Mouse (Mus musculus) hindbrain, embryonic 12.5 days (tissue): ENCODE results near the gene Nr6a1. TPM values are rescaled to one million over a fixed set of nuclear protein-coding genes. Genes with fewer than 3 reads are reported as not detected.

Experiments
- ATAC-seq: fragments of 200-750 bp; cut with Nextera tagmentation; 2 replicates; pipeline ENCODE4 v1.8.0; 2017; ENCODE audit warnings: moderate TSS enrichment; ENCODE audit not compliant: low FRiP score
- H3K27ac ChIP-seq: fragments of 300-500 bp; sonication (generic); 2 replicates; pipeline ENCODE4 v1.5.1; 2016; ENCODE audit warnings: mild to moderate bottlenecking
- H3K27me3 ChIP-seq: fragments of 300-500 bp; sonication (generic); 2 replicates; pipeline ENCODE4 v1.6.1; 2016; ENCODE audit warnings: mild to moderate bottlenecking
- H3K36me3 ChIP-seq: fragments of 300-500 bp; sonication (generic); 2 replicates; pipeline ENCODE4 v1.6.1; 2016; ENCODE audit warnings: mild to moderate bottlenecking
- H3K4me1 ChIP-seq: fragments of 300-500 bp; sonication (generic); 2 replicates; pipeline ENCODE4 v1.6.1; 2016
- H3K4me2 ChIP-seq: fragments of 300-500 bp; sonication (generic); replicated peaks from 2 replicates; pipeline ENCODE4 v1.6.1; 2016; ENCODE audit warnings: mild to moderate bottlenecking
- H3K4me3 ChIP-seq: fragments of 300-500 bp; sonication (generic); 2 replicates; pipeline ENCODE4 v1.5.1; 2016; ENCODE audit warnings: mild to moderate bottlenecking
- H3K9ac ChIP-seq: fragments of 300-500 bp; sonication (generic); 2 replicates; pipeline ENCODE4 v1.6.1; 2016; ENCODE audit warnings: mild to moderate bottlenecking, moderate library complexity
- H3K9me3 ChIP-seq: fragments of 300-500 bp; sonication (generic); replicated peaks from 2 replicates; pipeline ENCODE4 v1.6.1; 2016; ENCODE audit warnings: mild to moderate bottlenecking
- WGBS: fragments of 180-500 bp; shearing (Covaris S2); methylation state at CpG from one replicate; pipeline ENCODE4 v1.1.7; 2016; 5-methylcytosine and 5-hydroxymethylcytosine counted together
- polyA plus RNA-seq: library from polyadenylated mRNA; unstranded; fragments of >200 nt; fragmentation: Nextera tagmentation; extraction: Ambion mirVana; gene quantifications from 2 replicates; pipeline ENCODE4 v1.2.1, GENCODE M21; 2016

Nr6a1 gene
- polyA plus RNA-seq, 1 experiment from 2014 or later, result 3.8 TPM

- no peak overlapping the region for H3K4me2 ChIP-seq
- no peak overlapping the region for H3K9ac ChIP-seq
- H3K36me3 ChIP-seq, result no peaks in the 10 kb centered on the region
- peaks cover 20% of the 10 kb centered on the region for H3K4me1 ChIP-seq
- no peak for ATAC-seq
- 56% methylated on average over 5 of the region's 5 CpGs for WGBS
- H3K27me3 ChIP-seq, result peaks cover 3% of the 10 kb centered on the region; the same call in 1 of the 2 replicates
- H3K4me3 ChIP-seq, result no peak overlapping the region
- H3K27ac ChIP-seq, result 0 out of 2 replicates have a peak overlapping the region, but pooled peaks have one; percentile 1
- no peaks in the 10 kb centered on the region for H3K9me3 ChIP-seq
These were observed 7.4 kb upstream of the Nr6a1 start for GRCm38 (mm10) chr2:38934936-38935335.

- Histone ChIP-seq H3K4me2 (no peak overlapping the region), H3K36me3 (no peaks in the 10 kb centered on the region)
- ATAC-seq, result no peak
These were observed 6.4 kb upstream of the Nr6a1 start for GRCm38 (mm10) chr2:38933931-38934330.

GRCm38 (mm10) chr2:38931851-38932667, 4.6 kb upstream of the Nr6a1 start, which contains the start of gene Olfml2a:
Gene Olfml2a (plus strand): TSS chr2:38931978.
- Histone ChIP-seq H3K9me3 (no peaks in the 10 kb centered on the region), H3K4me1 (peaks cover 20% of the 10 kb centered on the region), H3K4me3 (peak within 1 kb of the TSS; percentile 40), H3K27me3 (peaks cover 3% of the 10 kb centered on the region; the same call in 1 of the 2 replicates), H3K4me2 (peak within 1 kb of the TSS; percentile 80), H3K27ac (no peak within 1 kb of the TSS), H3K36me3 (no peaks in the 10 kb centered on the region), H3K9ac (peak within 1 kb of the TSS; percentile 60)
- 7% methylated on average over 32 of the region's 32 CpGs for WGBS
- ATAC-seq, result peak; percentile 65

More at GRCm38 (mm10) chr2:38933931-38934330, 6.4 kb upstream of the Nr6a1 start:
- H3K4me1 ChIP-seq, result peaks cover 20% of the 10 kb centered on the region
- no peak overlapping the region; the same call in 1 of the 2 replicates for H3K27ac ChIP-seq
- peaks cover 3% of the 10 kb centered on the region; the same call in 1 of the 2 replicates for H3K27me3 ChIP-seq
- WGBS, result 9% methylated on average over 2 of the region's 2 CpGs
- no peak overlapping the region for H3K9ac ChIP-seq
- H3K4me3 ChIP-seq, result no peak overlapping the region
- no peaks in the 10 kb centered on the region for H3K9me3 ChIP-seq

GRCm38 (mm10) chr2:38930269-38930668, 2.8 kb upstream of the Nr6a1 start:
- no peak overlapping the region for H3K27ac ChIP-seq
- ATAC-seq, result no peak
- no peaks in the 10 kb centered on the region for H3K36me3 ChIP-seq
- WGBS, result 63% methylated on average over 2 of the region's 2 CpGs
- H3K4me3 ChIP-seq, result no peak overlapping the region
- H3K4me1 ChIP-seq, result peaks cover 20% of the 10 kb centered on the region
- H3K9ac ChIP-seq, result no peak overlapping the region
- no peaks in the 10 kb centered on the region for H3K9me3 ChIP-seq
- H3K27me3 ChIP-seq, result peaks cover 3% of the 10 kb centered on the region; the same call in 1 of the 2 replicates
- H3K4me2 ChIP-seq, result no peak overlapping the region

GRCm38 (mm10) chr2:38926145-38926891, 1.2 kb downstream of the Nr6a1 start:
- peak; percentile 94 for ATAC-seq
- Histone ChIP-seq H3K36me3 (no peaks in the 10 kb centered on the region), H3K9me3 (no peaks in the 10 kb centered on the region), H3K27me3 (no peaks in the 10 kb centered on the region), H3K4me3 (peak overlapping the region; percentile 82), H3K9ac (peak overlapping the region; percentile 86), H3K27ac (peak overlapping the region; percentile 55), H3K4me1 (peaks cover 17% of the 10 kb centered on the region), H3K4me2 (peak overlapping the region; percentile 94)
- WGBS, result under 1% methylated on average over 41 of the region's 53 CpGs

GRCm38 (mm10) chr2:38925171-38926080, 2.1 kb downstream of the Nr6a1 start:
- H3K9me3 ChIP-seq, result no peaks in the 10 kb centered on the region
- under 1% methylated on average over 51 of the region's 51 CpGs for WGBS
- H3K4me3 ChIP-seq, result peak overlapping the region; percentile 82
- H3K4me1 ChIP-seq, result peaks cover 16% of the 10 kb centered on the region
- H3K4me2 ChIP-seq, result peak overlapping the region; percentile 94
- ATAC-seq, result peak; percentile 73
- H3K27ac ChIP-seq, result peak overlapping the region; percentile 55
- H3K9ac ChIP-seq, result peak overlapping the region; percentile 86
- H3K27me3 ChIP-seq, result no peaks in the 10 kb centered on the region
- H3K36me3 ChIP-seq, result no peaks in the 10 kb centered on the region

GRCm38 (mm10) chr2:38924571-38924970, 2.9 kb downstream of the Nr6a1 start:
- peak overlapping the region; percentile 82 for H3K4me3 ChIP-seq
- H3K27ac ChIP-seq, result no peak overlapping the region
- no peaks in the 10 kb centered on the region for H3K27me3 ChIP-seq
- H3K9ac ChIP-seq, result 0 out of 2 replicates have a peak overlapping the region, but pooled peaks have one; percentile 39
- no peaks in the 10 kb centered on the region for H3K9me3 ChIP-seq
- H3K36me3 ChIP-seq, result no peaks in the 10 kb centered on the region
- no peak for ATAC-seq
- peaks cover 13% of the 10 kb centered on the region for H3K4me1 ChIP-seq
- H3K4me2 ChIP-seq, result peak overlapping the region; percentile 94
- 2% methylated on average over 10 of the region's 10 CpGs for WGBS

GRCm38 (mm10) chr2:38923911-38924310, 3.6 kb downstream of the Nr6a1 start:
- no peak overlapping the region for H3K4me3 ChIP-seq
- peak overlapping the region; percentile 94; the same call in 1 of the 2 replicates for H3K4me2 ChIP-seq

GRCm38 (mm10) chr2:38923471-38923870, 4.0 kb downstream of the Nr6a1 start:
- Histone ChIP-seq H3K9ac (no peak overlapping the region), H3K4me2 (no peak overlapping the region), H3K27ac (no peak overlapping the region), H3K27me3 (no peaks in the 10 kb centered on the region), H3K4me1 (peaks cover 13% of the 10 kb centered on the region), H3K9me3 (no peaks in the 10 kb centered on the region), H3K4me3 (no peak overlapping the region), H3K36me3 (no peaks in the 10 kb centered on the region)
- WGBS, result 18% methylated on average over 3 of the region's 3 CpGs
- no peak for ATAC-seq

More at GRCm38 (mm10) chr2:38923911-38924310, 3.6 kb downstream of the Nr6a1 start:
- H3K4me1 ChIP-seq, result peaks cover 13% of the 10 kb centered on the region
- H3K9ac ChIP-seq, result no peak overlapping the region
- 42% methylated on average over 2 of the region's 2 CpGs for WGBS
- ATAC-seq, result no peak
- H3K27me3 ChIP-seq, result no peaks in the 10 kb centered on the region
- H3K27ac ChIP-seq, result no peak overlapping the region
- H3K9me3 ChIP-seq, result no peaks in the 10 kb centered on the region
- no peaks in the 10 kb centered on the region for H3K36me3 ChIP-seq

GRCm38 (mm10) chr2:38921374-38921773, 6.1 kb downstream of the Nr6a1 start:
- 24% methylated on average over 1 of the region's 1 CpGs for WGBS
- Histone ChIP-seq H3K4me3 (no peak overlapping the region), H3K4me1 (peaks cover 13% of the 10 kb centered on the region), H3K9ac (no peak overlapping the region), H3K27me3 (no peaks in the 10 kb centered on the region), H3K27ac (no peak overlapping the region), H3K36me3 (no peaks in the 10 kb centered on the region), H3K4me2 (no peak overlapping the region), H3K9me3 (no peaks in the 10 kb centered on the region)
- ATAC-seq, result no peak

- 20% methylated on average over 4 of the region's 4 CpGs for WGBS
These were observed 10.4 kb downstream of the Nr6a1 start for GRCm38 (mm10) chr2:38916947-38917691.

More at GRCm38 (mm10) chr2:38916947-38917691, 10.4 kb downstream of the Nr6a1 start:
- Histone ChIP-seq H3K27me3 (no peaks in the 10 kb centered on the region), H3K36me3 (no peaks in the 10 kb centered on the region), H3K4me1 (peaks cover 12% of the 10 kb centered on the region), H3K9me3 (no peaks in the 10 kb centered on the region), H3K9ac (no peak overlapping the region), H3K27ac (no peak overlapping the region), H3K4me2 (no peak overlapping the region), H3K4me3 (no peak overlapping the region)
- no peak for ATAC-seq
